Mouse (Mus musculus): ENCODE measurements around the gene Spon1. TPM values are rescaled to one million over a fixed set of nuclear protein-coding genes. Genes with fewer than 3 reads are reported as not detected.

Gene Spon1
- polyA plus RNA-seq, 1 experiment: 1.8 TPM

DNA sequence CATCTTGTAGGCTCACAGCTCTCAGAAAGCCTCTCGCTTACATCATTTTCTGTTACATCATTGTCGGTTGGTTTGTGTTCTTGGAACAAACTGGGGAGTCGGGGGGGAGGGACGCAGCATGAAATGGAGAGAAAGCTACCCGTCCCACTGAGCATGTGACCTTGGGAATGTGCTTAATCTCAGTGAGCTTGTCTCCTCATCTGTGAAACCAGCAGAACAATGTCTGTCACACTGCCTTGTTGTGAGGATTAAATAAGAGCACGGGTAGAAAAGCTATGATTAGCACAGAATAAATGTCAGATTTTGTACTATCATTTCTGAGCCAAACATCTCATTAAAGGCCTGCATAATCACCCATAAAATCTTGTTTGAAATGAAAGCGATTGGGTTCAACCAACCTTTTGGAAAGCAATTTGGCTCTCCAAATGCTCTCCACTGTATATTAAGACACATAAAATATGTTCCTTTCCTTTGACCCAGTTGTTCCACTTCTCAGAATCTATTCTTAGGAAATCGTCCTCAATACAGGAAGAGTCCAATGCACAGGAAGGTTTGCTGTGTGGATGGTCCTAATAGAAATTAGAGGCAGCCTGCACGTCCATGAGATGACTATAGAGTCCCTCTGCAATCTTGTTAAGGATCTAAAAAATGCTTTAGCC, 195.2 kb downstream of the Spon1 start:
- no peaks in the 10 kb centered on the region for H3K4me1 ChIP-seq (ENCODE audit: control insufficient read depth, insufficient read depth, low read length)
- no peak for TF ChIP-seq POLR2A (IDR thresholded peaks at IDR 0.05; ENCODE audit: insufficient read depth, low read length)
- no peak for TF ChIP-seq EP300 (IDR thresholded peaks at IDR 0.05; ENCODE audit: insufficient read depth, low read depth, low read length)
- no peak for TF ChIP-seq CTCF (IDR thresholded peaks at IDR 0.05; ENCODE audit: low read depth, low read length)
- no peak overlapping the region for H3K9ac ChIP-seq (ENCODE audit: low read depth, poor library complexity, severe bottlenecking)
- no peak overlapping the region for H3K27ac ChIP-seq (ENCODE audit: insufficient read depth, low read length)
- no peaks in the 10 kb centered on the region for H3K36me3 ChIP-seq (ENCODE audit: control insufficient read depth, insufficient read depth, low read length, poor library complexity, severe bottlenecking)
- H3K9me3 ChIP-seq (replicated peaks; ENCODE audit: control insufficient read depth, insufficient read depth, low read length, poor library complexity, severe bottlenecking): no peaks in the 10 kb centered on the region
- no peaks in the 10 kb centered on the region for H3K27me3 ChIP-seq (ENCODE audit: control insufficient read depth, insufficient read depth, low read length, poor library complexity, severe bottlenecking)
- H3K4me3 ChIP-seq (ENCODE audit: low read depth, low read length): no peak overlapping the region

DNA sequence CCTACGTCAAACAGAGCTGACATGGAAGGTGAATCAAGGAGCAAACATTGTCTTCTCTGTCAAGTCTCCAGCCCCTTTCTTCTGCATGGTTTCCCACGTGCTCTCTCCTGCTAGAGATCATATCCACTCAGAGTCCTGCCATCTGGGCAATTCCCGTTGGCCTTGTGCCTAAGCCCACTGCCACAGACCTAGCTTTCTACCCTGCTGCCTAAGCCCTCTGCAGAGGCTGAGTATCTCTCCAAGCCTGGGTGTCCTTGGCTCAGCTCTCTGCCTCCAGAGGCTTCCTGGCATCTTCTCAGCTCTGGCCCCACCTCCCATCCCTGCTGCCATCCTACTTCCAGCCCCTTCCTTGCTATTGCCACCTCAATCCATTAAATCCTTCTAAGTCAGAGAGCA, 195.7 kb downstream of the Spon1 start:
- Histone ChIP-seq H3K4me3 (ENCODE audit: low read depth, low read length) (no peak overlapping the region), H3K27ac (ENCODE audit: insufficient read depth, low read length) (no peak overlapping the region), H3K4me1 (ENCODE audit: control insufficient read depth, insufficient read depth, low read length) (no peaks in the 10 kb centered on the region), H3K9me3 (replicated peaks; ENCODE audit: control insufficient read depth, insufficient read depth, low read length, poor library complexity, severe bottlenecking) (no peaks in the 10 kb centered on the region), H3K27me3 (ENCODE audit: control insufficient read depth, insufficient read depth, low read length, poor library complexity, severe bottlenecking) (no peaks in the 10 kb centered on the region), H3K9ac (ENCODE audit: low read depth, poor library complexity, severe bottlenecking) (no peak overlapping the region), H3K36me3 (ENCODE audit: control insufficient read depth, insufficient read depth, low read length, poor library complexity, severe bottlenecking) (no peaks in the 10 kb centered on the region)
- TF ChIP-seq CTCF (IDR thresholded peaks at IDR 0.05; ENCODE audit: low read depth, low read length) (no peak), POLR2A (IDR thresholded peaks at IDR 0.05; ENCODE audit: insufficient read depth, low read length) (no peak), EP300 (IDR thresholded peaks at IDR 0.05; ENCODE audit: insufficient read depth, low read depth, low read length) (no peak)

DNA sequence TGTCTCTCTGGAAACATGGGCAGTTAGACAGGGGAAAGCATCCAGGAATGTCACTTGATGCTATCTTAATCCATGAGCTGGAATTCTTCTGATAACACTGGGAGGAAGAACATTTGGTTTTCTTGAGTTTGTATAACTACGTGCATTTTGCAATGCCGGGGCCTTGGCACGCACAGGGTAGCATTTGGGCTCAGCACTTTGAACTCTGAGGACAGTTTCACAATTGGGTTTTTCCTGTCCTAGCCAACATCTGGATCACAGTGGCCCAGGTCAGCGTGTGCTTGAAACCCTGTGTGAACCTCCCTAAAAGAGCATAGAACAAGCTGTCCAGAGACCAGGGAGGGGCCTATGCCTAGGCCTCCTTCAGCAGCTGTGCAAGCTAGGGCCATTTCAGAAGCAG, 196.3 kb downstream of the Spon1 start:
- Histone ChIP-seq H3K27me3 (ENCODE audit: control insufficient read depth, insufficient read depth, low read length, poor library complexity, severe bottlenecking) (no peaks in the 10 kb centered on the region), H3K9me3 (replicated peaks; ENCODE audit: control insufficient read depth, insufficient read depth, low read length, poor library complexity, severe bottlenecking) (no peaks in the 10 kb centered on the region), H3K36me3 (ENCODE audit: control insufficient read depth, insufficient read depth, low read length, poor library complexity, severe bottlenecking) (no peaks in the 10 kb centered on the region), H3K9ac (ENCODE audit: low read depth, poor library complexity, severe bottlenecking) (no peak overlapping the region), H3K4me1 (ENCODE audit: control insufficient read depth, insufficient read depth, low read length) (no peaks in the 10 kb centered on the region), H3K27ac (ENCODE audit: insufficient read depth, low read length) (no peak overlapping the region), H3K4me3 (ENCODE audit: low read depth, low read length) (no peak overlapping the region)
- TF ChIP-seq CTCF (IDR thresholded peaks at IDR 0.05; ENCODE audit: low read depth, low read length) (no peak), EP300 (IDR thresholded peaks at IDR 0.05; ENCODE audit: insufficient read depth, low read depth, low read length) (no peak), POLR2A (IDR thresholded peaks at IDR 0.05; ENCODE audit: insufficient read depth, low read length) (no peak)

DNA sequence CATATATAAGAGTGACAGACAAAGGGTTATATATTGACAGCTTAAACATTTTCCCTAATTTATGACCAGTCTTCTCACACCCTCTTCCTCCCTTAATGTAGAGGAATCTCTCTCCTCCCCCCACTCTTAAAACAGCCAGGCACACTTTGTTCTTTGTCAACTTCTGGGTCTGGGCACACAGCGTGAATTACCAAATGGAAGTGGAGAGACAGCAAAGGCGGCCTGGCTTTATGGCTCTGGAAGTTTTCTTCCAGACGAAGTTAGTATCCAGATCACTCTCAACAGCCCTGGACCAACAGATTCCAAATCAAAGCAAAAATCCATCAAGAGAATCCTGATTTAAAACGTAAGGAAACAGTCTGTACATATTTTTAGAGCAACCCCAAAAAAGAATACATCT, 198.0 kb downstream of the Spon1 start:
- no peak overlapping the region for H3K27ac ChIP-seq (ENCODE audit: insufficient read depth, low read length)
- H3K27me3 ChIP-seq (ENCODE audit: control insufficient read depth, insufficient read depth, low read length, poor library complexity, severe bottlenecking): no peaks in the 10 kb centered on the region
- H3K9ac ChIP-seq (ENCODE audit: low read depth, poor library complexity, severe bottlenecking): no peak overlapping the region
- H3K9me3 ChIP-seq (replicated peaks; ENCODE audit: control insufficient read depth, insufficient read depth, low read length, poor library complexity, severe bottlenecking): no peaks in the 10 kb centered on the region
- H3K36me3 ChIP-seq (ENCODE audit: control insufficient read depth, insufficient read depth, low read length, poor library complexity, severe bottlenecking): no peaks in the 10 kb centered on the region
- H3K4me3 ChIP-seq (ENCODE audit: low read depth, low read length): no peak overlapping the region
- H3K4me1 ChIP-seq (ENCODE audit: control insufficient read depth, insufficient read depth, low read length): no peaks in the 10 kb centered on the region
- TF ChIP-seq POLR2A (IDR thresholded peaks at IDR 0.05; ENCODE audit: insufficient read depth, low read length) (no peak), CTCF (IDR thresholded peaks at IDR 0.05; ENCODE audit: low read depth, low read length) (no peak), EP300 (IDR thresholded peaks at IDR 0.05; ENCODE audit: insufficient read depth, low read depth, low read length) (no peak)

DNA sequence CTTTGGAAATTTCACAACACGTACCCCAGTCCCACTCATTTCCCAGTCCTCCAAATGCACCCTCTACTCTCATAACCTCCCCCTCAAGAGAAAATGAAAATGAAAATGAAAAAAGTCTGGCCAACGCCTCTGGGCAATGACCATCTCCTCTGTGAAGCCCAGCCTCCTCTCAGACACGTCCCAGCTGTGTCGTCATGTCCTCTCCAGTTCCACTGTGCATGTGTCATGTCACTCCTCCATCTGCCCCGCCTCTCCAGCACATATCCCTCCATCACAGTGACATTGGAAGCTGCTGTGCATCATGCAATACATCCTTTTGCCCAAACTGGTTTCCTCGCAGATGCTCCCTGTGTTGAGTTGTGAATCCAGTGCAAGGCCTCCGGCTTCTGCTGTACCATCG, 199.8 kb downstream of the Spon1 start:
- TF ChIP-seq EP300 (IDR thresholded peaks at IDR 0.05; ENCODE audit: insufficient read depth, low read depth, low read length): no peak
- TF ChIP-seq POLR2A (IDR thresholded peaks at IDR 0.05; ENCODE audit: insufficient read depth, low read length): no peak
- TF ChIP-seq CTCF (IDR thresholded peaks at IDR 0.05; ENCODE audit: low read depth, low read length): no peak
- H3K36me3 ChIP-seq (ENCODE audit: control insufficient read depth, insufficient read depth, low read length, poor library complexity, severe bottlenecking): no peaks in the 10 kb centered on the region
- no peak overlapping the region for H3K27ac ChIP-seq (ENCODE audit: insufficient read depth, low read length)
- no peak overlapping the region for H3K9ac ChIP-seq (ENCODE audit: low read depth, poor library complexity, severe bottlenecking)
- no peak overlapping the region for H3K4me3 ChIP-seq (ENCODE audit: low read depth, low read length)
- no peaks in the 10 kb centered on the region; the same call in 1 of the 2 replicates for H3K9me3 ChIP-seq (replicated peaks; ENCODE audit: control insufficient read depth, insufficient read depth, low read length, poor library complexity, severe bottlenecking)
- no peaks in the 10 kb centered on the region for H3K27me3 ChIP-seq (ENCODE audit: control insufficient read depth, insufficient read depth, low read length, poor library complexity, severe bottlenecking)
- no peaks in the 10 kb centered on the region for H3K4me1 ChIP-seq (ENCODE audit: control insufficient read depth, insufficient read depth, low read length)

DNA sequence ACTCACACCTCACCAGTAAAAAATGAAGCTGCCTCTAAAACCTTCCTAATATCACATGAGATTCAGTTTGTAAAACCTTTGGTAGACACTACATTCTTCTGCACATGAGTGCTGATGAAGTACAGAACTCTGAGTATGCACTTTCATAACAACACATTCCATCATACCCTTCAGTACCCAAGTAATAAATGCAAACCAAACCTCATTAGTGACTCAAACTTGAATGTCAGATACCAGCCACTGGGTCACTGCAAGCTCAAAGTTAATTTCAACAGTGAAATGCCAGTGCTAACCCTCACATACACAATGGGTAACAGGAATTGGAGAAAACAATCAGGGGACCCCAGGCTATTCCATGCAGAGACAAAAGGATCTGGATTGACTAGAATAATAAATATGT, 203.4 kb downstream of the Spon1 start:
- TF ChIP-seq CTCF (IDR thresholded peaks at IDR 0.05; ENCODE audit: low read depth, low read length): no peak
- no peak for TF ChIP-seq EP300 (IDR thresholded peaks at IDR 0.05; ENCODE audit: insufficient read depth, low read depth, low read length)
- no peak for TF ChIP-seq POLR2A (IDR thresholded peaks at IDR 0.05; ENCODE audit: insufficient read depth, low read length)
- Histone ChIP-seq H3K4me3 (ENCODE audit: low read depth, low read length) (no peak overlapping the region), H3K4me1 (ENCODE audit: control insufficient read depth, insufficient read depth, low read length) (no peaks in the 10 kb centered on the region), H3K27ac (ENCODE audit: insufficient read depth, low read length) (no peak overlapping the region), H3K9me3 (replicated peaks; ENCODE audit: control insufficient read depth, insufficient read depth, low read length, poor library complexity, severe bottlenecking) (peaks cover 6% of the 10 kb centered on the region; the same call in 1 of the 2 replicates), H3K9ac (ENCODE audit: low read depth, poor library complexity, severe bottlenecking) (no peak overlapping the region), H3K27me3 (ENCODE audit: control insufficient read depth, insufficient read depth, low read length, poor library complexity, severe bottlenecking) (no peaks in the 10 kb centered on the region), H3K36me3 (ENCODE audit: control insufficient read depth, insufficient read depth, low read length, poor library complexity, severe bottlenecking) (no peaks in the 10 kb centered on the region)

Measured in ES-Bruce4 (cell line).